Mouse (Mus musculus) gastrocnemius, postnatal 36 days (tissue): ENCODE data around the gene Zfp955a. TPM values are rescaled to one million over a fixed set of nuclear protein-coding genes. Genes with fewer than 3 reads are reported as not detected.
"Not testable (repeated sequence)": the region's sequence is repeated elsewhere in the genome, so short reads cannot be mapped to it uniquely, and the experiment has no call there.

ENCODE experiments used
- DNase-seq, 2 experiments: peaks; one replicate each; pipeline ENCODE4 v3.0.0; 2022
- intact Hi-C: fragments of 180-260 bp; cut with DNase I; formaldehyde crosslinking; loops from one replicate; pipeline ENCODE4 v1.15.1; 2025
- long read RNA-seq, 2 experiments: library from polyadenylated mRNA; stranded (forward); transcript quantifications; one replicate each; pipeline ENCODE4 v2.0.0; 2021
- total RNA-seq, 2 experiments: library from RNA; stranded (reverse); gene quantifications; 2 replicates each; pipeline ENCODE4 v1.2.3; 2021

Gene Zfp955a
- 1 to 10 TPM; 3.0 to 5.4 TPM for total RNA-seq
- long read RNA-seq, experiment 1, partial matches to known transcripts, result 0 of 2 reads
- long read RNA-seq, experiment 1, other reads (novel, unspliced or antisense), result 1 of 2 reads
- long read RNA-seq, experiment 2, partial matches to known transcripts, result 0 of 2 reads
- long read RNA-seq, experiment 2, other reads (novel, unspliced or antisense), result 0 of 2 reads

DNA sequence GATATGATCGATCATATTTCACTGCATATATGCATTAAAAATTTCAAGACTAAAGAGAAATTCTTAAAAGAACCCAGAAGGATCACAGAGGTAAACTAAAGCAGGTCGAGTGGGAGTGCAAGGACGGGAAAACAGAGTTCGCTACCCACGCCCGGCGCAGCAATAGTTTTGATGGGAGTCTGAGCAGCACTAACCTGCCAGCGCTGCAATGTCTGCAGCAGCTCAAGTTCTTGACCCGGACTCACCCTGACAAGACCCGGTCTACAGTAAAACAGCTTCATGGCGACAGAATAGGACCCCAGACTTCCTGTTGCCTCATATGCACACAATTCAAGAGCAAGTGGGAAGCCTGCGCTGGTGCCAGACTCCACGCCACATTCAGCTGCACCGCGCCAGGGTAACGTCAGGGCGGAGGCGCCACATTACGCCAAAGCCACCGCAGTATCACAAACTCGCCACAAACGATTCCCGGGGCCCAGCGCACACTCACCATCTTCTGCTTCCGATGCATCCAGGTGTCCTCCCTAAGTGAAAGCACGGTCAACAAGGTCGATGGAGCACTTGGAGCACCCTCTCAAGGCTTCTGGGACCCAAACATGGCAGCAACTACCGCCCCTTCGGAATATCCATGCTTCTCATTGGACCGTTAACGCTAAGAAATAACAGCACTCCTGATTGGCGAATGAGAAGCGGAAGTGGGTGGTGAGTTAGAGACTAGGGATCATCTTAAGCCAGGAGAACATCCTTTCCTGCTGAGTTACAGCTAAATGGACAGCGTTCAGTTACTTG, at the start of gene Zfp955a:
Gene Zfp955a (minus strand): TSS at position 616 of the 789 bp plus-strand sequence.
- DNase-seq, intact Hi-C loops: not testable (repeated sequence)

DNA sequence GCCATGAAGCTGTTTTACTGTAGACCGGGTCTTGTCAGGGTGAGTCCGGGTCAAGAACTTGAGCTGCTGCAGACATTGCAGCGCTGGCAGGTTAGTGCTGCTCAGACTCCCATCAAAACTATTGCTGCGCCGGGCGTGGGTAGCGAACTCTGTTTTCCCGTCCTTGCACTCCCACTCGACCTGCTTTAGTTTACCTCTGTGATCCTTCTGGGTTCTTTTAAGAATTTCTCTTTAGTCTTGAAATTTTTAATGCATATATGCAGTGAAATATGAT, 34.9 kb upstream of the Zfp955a start:
- DNase-seq, result not testable (repeated sequence)

DNA sequence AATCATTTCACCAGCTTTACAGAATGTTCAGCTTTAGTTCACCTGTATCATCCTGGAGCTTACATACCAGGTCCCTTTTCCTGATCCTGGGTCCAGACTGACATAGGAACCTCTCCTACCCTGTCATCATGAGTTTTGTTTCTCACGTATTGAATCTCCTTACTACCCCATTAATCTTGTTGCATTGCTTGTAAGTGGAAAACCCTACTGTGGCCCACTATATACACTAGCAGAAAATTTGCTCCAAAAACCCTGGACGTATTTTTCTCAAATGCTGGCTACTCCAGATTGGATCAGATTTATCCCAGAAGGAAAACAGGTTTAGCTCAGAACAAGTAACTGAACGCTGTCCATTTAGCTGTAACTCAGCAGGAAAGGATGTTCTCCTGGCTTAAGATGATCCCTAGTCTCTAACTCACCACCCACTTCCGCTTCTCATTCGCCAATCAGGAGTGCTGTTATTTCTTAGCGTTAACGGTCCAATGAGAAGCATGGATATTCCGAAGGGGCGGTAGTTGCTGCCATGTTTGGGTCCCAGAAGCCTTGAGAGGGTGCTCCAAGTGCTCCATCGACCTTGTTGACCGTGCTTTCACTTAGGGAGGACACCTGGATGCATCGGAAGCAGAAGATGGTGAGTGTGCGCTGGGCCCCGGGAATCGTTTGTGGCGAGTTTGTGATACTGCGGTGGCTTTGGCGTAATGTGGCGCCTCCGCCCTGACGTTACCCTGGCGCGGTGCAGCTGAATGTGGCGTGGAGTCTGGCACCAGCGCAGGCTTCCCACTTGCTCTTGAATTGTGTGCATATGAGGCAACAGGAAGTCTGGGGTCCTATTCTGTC, 34.3 kb upstream of the Zfp955a start, which contains the start of gene Zfp955b:
Gene Zfp955b (plus strand): TSS at position 506 of the 837 bp plus-strand sequence.
- intact Hi-C loops, DNase-seq: not testable (repeated sequence)

More for the DNA sequence above, 34.9 kb upstream of the Zfp955a start:
- intact Hi-C loops, result not testable (repeated sequence)

DNA sequence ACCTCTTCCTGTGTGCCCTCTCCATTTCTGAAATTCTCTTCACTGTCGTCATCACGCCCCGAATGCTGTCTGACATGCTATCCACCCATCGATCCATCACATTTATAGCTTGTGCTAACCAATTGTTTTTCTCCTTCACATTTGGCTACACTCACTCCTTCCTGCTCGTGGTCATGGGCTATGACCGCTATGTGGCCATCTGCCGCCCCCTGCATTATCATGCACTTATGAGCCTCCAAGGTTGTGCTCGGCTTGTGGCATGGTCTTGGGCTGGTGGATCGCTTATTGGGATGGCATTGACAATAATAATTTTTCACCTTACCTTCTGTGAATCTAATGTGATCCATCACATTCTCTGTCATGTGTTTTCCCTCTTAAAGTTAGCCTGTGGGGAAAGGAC, 14.0 kb upstream of the Zfp955a start:
- DNase-seq, result no peak
- intact Hi-C loops, result no loop called here

DNA sequence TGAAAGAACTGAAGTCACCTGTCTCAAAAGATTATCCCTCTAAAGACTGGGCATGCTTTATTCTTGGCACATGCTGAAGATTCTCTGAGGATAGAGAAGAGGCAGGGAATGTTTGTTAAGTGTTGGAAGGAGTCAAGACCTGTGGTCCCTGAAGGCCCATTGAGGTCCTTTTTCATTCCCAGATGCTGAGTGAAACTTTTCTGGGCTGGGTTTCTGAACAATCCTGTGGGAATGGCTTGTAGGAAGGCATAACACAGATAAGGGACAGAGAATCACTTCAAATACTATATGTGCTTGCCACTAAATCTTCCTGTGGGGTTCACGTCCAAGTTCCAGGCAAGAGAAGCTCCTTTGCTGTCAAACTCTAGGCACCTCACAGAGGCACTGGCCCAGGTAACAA, 9.4 kb upstream of the Zfp955a start, which contains the start of gene Olfr63:
Gene Olfr63 (plus strand): TSS at position 301 of the 400 bp plus-strand sequence.
- no peak for DNase-seq
- intact Hi-C loops, result no loop called here

DNA sequence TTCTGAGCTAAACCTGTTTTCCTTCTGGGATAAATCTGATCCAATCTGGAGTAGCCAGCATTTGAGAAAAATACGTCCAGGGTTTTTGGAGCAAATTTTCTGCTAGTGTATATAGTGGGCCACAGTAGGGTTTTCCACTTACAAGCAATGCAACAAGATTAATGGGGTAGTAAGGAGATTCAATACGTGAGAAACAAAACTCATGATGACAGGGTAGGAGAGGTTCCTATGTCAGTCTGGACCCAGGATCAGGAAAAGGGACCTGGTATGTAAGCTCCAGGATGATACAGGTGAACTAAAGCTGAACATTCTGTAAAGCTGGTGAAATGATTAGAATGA, 343 bp upstream of the Zfp955a start:
- intact Hi-C loops, DNase-seq: not testable (repeated sequence)

DNA sequence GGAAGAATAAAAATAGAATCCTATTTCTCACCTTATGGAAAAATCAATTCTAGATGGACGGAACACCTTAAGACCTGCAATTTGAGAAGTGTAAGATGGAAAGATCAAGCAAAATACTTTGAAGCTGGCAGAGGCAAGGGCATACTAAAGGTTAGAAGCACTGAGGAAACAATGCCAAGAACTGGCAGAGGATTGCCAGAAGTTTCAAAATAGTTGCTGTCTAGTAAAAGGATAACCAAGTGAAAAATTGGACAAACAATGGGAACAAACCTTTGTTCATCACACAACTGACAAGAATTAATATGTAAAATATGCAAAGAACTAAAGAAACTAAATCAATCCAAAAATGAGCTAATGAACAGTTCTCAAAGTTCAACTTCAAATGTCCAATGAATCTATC, 18.3 kb downstream of the Zfp955a start:
- DNase-seq, intact Hi-C loops: not testable (repeated sequence)

DNA sequence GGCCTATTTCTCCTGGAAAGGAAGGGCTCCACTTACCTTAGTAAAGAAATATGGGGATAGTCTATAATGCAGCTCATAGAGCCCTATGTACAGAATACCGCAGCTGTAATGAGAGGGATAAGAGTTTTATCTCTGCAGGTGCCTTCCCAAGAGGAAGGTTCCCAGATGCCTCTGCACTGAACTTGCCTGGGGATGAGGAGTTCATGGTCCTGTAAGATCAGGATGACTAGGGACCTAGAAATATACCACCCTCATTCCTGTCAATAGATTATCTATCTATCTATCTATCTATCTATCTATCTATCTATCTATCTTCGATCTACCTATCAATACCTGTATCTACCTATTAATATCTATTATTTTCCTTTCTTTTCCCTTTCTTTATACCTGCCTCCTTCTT, 33.4 kb downstream of the Zfp955a start, which contains the start of gene Olfr1564:
Gene Olfr1564 (minus strand): TSS at position 101 of the 400 bp plus-strand sequence.
- no peak for DNase-seq
- intact Hi-C loops, result no loop called here

DNA sequence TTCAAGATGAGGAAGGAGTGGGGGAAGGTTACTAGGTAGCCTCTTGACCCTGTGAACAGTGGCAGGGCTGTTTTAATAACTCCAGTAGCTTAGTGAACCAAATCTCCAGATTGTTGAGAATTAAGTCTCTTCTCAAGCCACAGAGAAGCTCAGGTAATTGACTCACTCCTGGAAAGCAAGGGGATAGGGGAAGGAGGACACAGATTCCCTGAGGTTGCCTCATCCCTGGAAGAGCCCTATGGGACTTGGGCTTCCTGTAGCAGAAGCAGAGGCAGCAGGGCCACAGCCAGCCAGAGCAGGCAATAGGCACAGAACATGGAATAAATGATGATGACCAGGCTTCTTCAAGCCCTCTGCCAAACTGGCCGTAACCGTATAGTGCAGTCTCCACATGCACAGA, 63.9 kb downstream of the Zfp955a start, which contains the start of gene Olfr239:
Gene Olfr239 (plus strand): TSS at position 301 of the 400 bp plus-strand sequence.
- DNase-seq, intact Hi-C loops: not testable (repeated sequence)

Other genes with a start within 250 kb of the Zfp955a start
- 1 to 10 TPM; 1.5 to 2.4 TPM for gene Zfp763, start 221.7 kb downstream of the Zfp955a start, total RNA-seq
- not detected for gene 4921501E09Rik, start 187.1 kb downstream of the Zfp955a start, total RNA-seq
- 1 to 10 TPM; 3.1 to 4.8 TPM for gene Zfp563, start 165.8 kb downstream of the Zfp955a start, total RNA-seq
- gene Morc2b, start 115.5 kb downstream of the Zfp955a start, total RNA-seq, result under 1 TPM; 0.07 to 0.20 TPM
- not detected for gene Olfr55, start 86.7 kb downstream of the Zfp955a start, total RNA-seq
- gene Olfr239, start 63.8 kb downstream of the Zfp955a start, total RNA-seq, result not detected
- gene Olfr1564, start 33.5 kb downstream of the Zfp955a start, total RNA-seq, result under 1 TPM; 0.15 to 0.23 TPM
- not detected for gene Olfr63, start 9.5 kb upstream of the Zfp955a start, total RNA-seq
- gene Zfp955b, start 34.4 kb upstream of the Zfp955a start, total RNA-seq, result 10 to 100 TPM in 1 of 2 experiments, 1 to 10 TPM in 1; 8.2 to 10.3 TPM
- 1 to 10 TPM; 2.6 to 2.7 TPM for gene Zfp81, start 103.7 kb upstream of the Zfp955a start, total RNA-seq
- 1 to 10 TPM; 2.7 to 3.4 TPM for gene Zfp101, start 139.5 kb upstream of the Zfp955a start, total RNA-seq
- not detected for gene Actl9, start 177.8 kb upstream of the Zfp955a start, total RNA-seq